Mouse (Mus musculus): ENCODE measurements around the gene Krt71. TPM values are rescaled to one million over a fixed set of nuclear protein-coding genes. Genes with fewer than 3 reads are reported as not detected.

Gene Krt71
- total RNA-seq, 4 experiments from 2014 or later: not detected

- no peak for DNase-seq (ENCODE audit: low spot score in 2 of 2)
These were observed 54.7 kb downstream of the Krt71 start for GRCm38 (mm10) chr15:101688161-101688560.

Small RNA genes within 50 kb of the gene (microRNA-seq; reads per million reads assigned to microRNA genes)
- gene Gm44323: 0 reads per million in 2 experiments
- gene Gm44342: 0 reads per million in 2 experiments

Other genes with a start within 250 kb of the Krt71 start
- gene Gm49425, start 225.8 kb downstream of the Krt71 start, total RNA-seq (2022): not detected
- not detected for gene Krt84, start 210.3 kb downstream of the Krt71 start, total RNA-seq (2022)
- not detected for gene Krt82, start 192.4 kb downstream of the Krt71 start, total RNA-seq (2022)
- gene Krt90, start 180.2 kb downstream of the Krt71 start, total RNA-seq (2022): under 1 TPM in 1 of 4 experiments, not detected in 3; 0.18 TPM
- gene Krt75, start 169.2 kb downstream of the Krt71 start, total RNA-seq (2022): not detected
- not detected for gene Gm5414, start 114.9 kb downstream of the Krt71 start, total RNA-seq (2022)
- not detected for gene Gm5478, start 95.7 kb downstream of the Krt71 start, total RNA-seq (2022)
- gene Krt6b, start 62.8 kb downstream of the Krt71 start, total RNA-seq (2022): not detected
- gene Krt6a, start 48.8 kb downstream of the Krt71 start, total RNA-seq (2022): not detected
- gene Krt5, start 30.2 kb downstream of the Krt71 start, total RNA-seq (2022): under 1 TPM; 0.35 to 0.61 (median 0.53) TPM
- gene Krt72, start 43.4 kb upstream of the Krt71 start, total RNA-seq (2022): not detected
- 1 to 10 TPM; 4.4 to 6.8 (median 6.1) TPM for gene Krt73, start 59.2 kb upstream of the Krt71 start, total RNA-seq (2022)
- 1 to 10 TPM; 6.2 to 8.9 (median 7.9) TPM for gene Krt2, start 75.1 kb upstream of the Krt71 start, total RNA-seq (2022)
- gene Krt1, start 107.7 kb upstream of the Krt71 start, total RNA-seq (2022): 1 to 10 TPM; 2.3 to 4.2 (median 3.6) TPM
- gene Krt77, start 126.6 kb upstream of the Krt71 start, total RNA-seq (2022): 10 to 100 TPM; 12.2 to 16.2 (median 14.6) TPM
- gene Krt76, start 149.8 kb upstream of the Krt71 start, total RNA-seq (2022): not detected
- not detected for gene Krt4, start 181.6 kb upstream of the Krt71 start, total RNA-seq (2022)
- under 1 TPM in 3 of 4 experiments, not detected in 1; 0.18 to 0.41 (median 0.21) TPM for gene Krt79, start 197.2 kb upstream of the Krt71 start, total RNA-seq (2022)
- not detected for gene Krt78, start 211.2 kb upstream of the Krt71 start, total RNA-seq (2022)